Mouse (Mus musculus) lung, postnatal 25 days (tissue): ENCODE data around the gene Phgdh.

Experiments
- DNase-seq: peaks from one replicate; pipeline ENCODE4 v3.0.0; 2022; ENCODE audit warnings: low spot score

Phgdh gene

DNA sequence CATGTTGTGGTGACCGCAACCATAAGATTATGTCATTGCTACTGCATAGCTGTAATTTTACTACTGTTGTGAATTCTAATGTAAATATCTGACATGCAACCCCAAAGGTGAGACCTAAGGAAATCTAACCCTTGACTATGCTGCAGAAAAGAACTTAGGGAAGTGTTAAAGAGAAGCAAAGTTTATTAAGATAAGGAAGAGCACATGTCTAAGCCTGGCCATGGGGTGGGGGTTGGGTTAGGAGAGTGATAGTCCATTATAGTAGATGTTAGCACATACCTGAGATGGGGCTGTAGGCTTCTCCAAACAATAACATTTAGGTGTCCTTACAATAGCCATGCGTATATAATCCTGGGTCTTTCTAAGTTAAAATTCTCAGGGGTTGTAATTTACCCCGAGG is 3.4 kb upstream of the Phgdh start:
- no peak for DNase-seq

DNA sequence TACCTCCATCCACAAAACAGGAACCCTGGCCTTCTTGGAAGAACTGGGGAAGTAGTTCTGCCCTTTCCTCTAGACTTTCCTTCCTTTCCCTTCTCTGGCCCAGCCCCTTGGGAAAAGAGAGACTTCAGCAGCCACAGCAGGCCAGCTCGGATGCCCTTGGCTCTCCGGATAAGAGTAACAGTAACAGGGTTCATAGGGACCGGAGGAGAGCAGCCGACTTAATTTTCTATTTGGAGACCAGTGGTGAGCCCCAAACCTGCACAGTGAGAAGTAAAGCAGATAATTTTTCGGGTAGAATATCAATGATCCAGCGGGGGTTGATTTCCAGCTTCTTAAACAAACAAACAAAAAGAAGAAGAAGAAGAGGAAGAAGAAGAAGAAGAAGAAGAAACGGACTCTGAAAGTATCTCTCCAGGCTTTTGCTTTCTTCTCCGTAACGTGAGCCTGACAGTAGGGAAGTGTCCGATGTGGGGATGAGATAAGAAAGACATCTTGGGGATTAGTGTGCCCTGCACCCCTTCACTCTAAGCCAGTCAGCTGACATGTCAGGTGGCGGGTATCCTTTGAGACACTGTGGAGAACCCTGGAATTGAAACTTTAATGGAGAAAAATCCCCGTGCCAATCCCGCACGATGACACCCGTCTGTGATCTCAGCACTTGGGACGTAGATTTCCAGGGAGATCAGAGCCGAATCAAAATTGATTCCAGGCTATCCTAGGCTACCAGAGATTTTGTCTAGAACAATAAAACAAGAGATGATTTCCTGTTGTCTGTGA is 1.2 kb upstream of the Phgdh start:
- DNase-seq, result no peak

DNA sequence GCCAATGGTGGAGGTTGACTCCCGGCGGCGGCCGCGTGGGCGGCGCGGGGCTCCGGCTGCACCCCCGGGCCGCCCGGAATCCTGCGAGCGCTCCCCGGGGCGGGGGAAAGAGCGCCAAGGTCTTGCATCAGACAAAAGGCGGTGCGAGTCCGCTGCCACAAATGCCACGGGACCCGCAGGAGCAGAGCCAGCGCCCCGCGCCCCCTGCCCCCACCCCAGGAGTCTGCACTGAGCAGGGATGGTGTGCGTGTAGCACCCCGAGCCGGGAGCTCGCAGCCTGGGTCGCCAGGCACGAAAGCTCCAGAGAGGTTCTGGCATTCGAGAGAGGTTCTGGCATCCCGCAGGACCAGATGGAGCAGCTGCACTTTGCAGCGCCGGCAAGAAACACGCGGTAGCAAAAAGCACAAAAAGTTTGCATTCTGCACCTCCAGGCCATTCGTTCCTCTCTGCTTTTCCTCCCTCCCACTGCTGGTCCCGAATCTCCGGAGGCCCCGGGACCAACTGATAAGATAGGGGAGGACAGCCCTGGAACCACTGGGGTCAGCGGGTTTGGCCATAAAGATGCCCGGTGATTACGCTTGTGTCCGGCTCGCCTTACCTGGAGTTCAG is 589 bp downstream of the Phgdh start:
- DNase-seq, result peak; percentile 30

DNA sequence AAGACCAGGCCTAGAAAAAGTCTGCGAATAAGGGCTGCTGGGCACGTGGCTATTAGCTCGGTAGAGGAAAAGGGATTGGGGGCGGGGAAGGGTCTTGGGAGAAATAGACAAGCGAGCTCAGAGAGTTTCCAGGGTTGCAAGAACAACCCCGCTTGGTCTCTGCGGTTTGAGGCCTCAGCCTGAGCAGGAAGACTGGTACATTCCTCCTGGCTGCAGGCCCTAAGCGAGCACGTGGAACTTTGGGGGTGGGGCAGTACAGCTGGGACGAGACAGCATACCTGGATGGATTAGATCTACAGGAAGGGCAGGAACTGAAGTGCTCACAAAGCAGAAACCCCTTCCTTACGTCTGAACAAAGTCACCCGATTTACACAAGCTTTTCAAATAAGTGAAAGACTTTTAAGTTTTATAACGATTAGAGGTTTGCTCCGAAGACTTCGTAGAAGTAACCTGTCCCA is 1.2 kb downstream of the Phgdh start:
- DNase-seq, result peak; percentile 54

DNA sequence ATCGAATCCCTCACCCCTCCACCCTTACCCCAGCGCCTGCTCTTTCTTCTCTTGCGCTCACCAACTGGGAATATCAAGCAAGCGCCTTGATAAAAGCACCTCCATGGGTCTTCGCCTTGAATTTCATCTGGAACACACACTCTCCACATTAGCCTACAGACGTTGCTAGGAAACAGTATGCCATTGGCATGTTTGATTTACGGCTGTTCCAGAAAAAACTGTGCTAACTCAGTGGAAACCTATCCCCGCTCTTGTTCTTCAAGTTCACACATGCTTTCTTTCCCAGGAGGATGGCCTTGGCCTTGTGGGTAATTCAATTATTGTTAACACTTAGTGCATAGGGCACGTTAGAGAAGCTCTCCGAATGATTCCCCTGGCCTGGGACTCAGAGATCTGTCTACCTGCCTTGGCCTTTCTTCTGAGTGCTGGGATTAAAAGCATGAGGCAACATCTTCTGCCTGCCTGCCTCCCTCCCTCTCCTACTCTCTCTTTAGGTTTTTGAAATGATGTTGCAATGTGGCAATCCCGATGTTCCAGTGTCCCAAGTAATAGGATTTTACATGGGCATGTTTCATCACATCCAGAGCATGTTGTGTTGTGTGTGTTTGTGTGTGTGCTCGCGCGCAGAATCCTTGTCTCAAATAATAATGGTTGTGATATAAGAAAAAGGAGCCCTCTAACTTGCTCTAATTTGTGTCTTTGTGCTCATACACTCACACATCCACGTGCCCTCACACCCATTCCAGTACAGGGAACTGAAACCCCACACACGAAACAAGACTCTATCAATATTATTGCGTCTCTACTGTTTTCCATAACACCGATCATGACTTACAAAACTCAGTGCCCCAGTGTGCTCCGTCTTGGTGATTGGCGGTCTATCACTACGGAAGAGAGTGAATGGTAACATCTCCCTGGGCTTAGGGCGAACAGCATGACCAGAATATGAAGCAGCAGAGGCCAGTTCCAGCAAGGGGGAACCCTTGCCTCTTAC is 2.8 kb downstream of the Phgdh start:
- DNase-seq, result no peak

DNA sequence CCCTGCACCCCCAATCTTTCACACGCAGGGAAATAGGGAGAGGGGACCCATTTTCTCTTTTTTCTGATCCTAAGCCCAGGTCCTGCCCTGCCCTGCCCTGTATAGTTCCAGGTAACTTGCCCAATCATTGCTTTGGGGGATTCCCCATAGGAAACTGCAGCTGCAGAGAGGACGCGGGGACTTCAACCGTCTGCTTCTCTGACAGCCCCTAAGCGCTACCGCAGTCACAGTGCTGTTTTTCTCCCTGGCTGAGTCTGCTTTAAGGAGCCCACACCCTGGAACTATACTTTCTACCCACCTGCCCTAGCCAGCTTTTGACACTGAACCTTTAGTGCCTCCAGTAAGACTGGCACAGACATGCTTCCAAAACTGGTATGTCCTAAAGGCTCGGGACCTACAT is 3.9 kb downstream of the Phgdh start:
- DNase-seq, result no peak

DNA sequence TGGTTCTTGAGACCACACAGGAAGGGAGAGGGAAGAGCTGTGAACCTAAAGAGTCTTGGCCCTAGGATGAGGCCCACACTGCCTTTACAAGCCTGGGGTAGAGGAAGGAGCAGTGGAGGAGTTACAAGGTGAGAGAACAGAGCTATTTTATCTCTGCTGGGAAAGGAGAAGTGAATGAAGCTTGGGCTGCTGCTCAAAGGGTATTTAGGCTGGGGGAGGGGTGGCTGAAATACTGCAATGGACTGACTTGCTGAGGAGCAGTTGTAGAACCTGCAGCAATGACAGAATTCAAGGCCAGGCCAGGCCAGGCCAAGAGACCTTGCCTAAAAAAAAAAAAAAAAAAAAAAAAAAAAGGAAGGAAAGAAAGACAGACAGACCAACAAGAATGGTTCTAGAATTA is 4.5 kb downstream of the Phgdh start:
- DNase-seq, result no peak

DNA sequence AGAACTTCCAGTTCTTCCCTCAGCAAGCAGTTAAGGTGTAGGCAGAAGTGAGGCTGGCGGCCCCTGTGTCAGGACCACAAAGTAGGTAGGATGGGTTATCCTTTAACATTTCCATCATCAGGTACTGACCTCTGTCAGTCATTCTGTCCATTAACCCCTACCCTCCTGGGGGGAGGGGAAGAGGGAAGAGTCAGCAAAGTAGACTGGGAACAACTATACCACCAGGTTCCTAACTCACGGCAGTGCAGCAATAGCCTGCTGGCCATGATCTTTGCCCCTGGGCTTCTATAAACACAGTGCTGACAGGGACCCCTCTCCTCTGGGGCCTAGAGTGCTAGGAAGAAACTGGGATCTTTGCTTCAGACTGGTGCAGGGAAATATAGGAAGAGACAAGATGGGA is 5.8 kb downstream of the Phgdh start:
- DNase-seq, result no peak

DNA sequence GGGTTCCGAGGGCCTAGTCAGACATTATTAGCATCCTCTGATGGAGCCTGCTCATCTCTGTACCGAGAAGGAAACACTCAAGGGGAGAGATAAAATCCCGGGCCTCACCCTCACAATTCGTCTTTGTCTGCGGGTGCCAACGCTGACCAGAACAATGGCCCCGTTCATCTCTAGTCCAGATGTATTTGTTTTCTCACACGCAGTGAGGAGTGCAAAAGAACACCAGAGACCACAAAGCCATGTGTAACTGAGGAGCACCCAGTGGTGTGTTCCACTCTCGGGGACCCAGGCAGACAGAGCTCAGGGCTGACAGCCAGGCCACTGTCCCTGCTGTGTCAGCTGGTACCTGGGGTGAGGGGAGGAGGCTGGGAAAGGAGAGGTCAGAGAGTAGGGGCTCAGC is 15.6 kb downstream of the Phgdh start:
- no peak for DNase-seq

DNA sequence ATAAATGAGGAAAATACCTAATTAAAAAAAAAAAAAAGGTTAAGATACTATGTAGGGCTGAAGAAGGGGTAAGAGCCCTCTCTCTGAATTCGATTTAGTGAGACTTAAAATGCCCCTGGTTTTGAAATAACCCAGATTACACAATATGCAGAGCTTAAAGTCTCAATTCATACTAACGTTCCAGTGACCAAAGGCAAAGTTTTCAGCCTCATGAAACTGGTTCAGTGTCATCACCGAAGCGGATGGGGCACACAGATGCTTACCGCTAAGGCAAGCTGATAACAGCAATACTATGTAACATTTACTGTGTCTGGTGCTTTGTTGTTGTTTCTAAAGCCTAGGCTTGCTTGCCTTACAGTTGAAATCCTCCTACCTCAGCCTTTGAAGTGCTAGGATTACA is 17.6 kb downstream of the Phgdh start:
- DNase-seq, result no peak

DNA sequence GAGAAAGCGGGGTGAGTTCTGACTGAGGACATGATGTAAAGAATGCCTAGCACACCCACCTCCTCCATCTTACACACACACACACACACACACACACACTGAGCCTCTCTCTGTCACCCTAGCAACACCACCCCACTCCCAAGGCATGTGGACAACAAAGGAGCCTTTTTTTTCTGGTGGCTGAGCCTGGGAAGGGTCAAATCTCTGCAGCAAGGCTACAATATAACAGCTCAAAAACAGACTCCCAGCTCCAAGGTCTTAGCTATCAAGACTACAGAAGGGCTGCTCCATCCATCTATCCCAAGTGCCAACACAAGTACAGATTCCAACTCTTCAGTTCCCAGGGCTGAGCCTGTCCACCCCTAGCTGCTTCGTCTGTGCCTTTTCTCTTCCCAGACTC is 20.6 kb downstream of the Phgdh start:
- DNase-seq, result no peak

DNA sequence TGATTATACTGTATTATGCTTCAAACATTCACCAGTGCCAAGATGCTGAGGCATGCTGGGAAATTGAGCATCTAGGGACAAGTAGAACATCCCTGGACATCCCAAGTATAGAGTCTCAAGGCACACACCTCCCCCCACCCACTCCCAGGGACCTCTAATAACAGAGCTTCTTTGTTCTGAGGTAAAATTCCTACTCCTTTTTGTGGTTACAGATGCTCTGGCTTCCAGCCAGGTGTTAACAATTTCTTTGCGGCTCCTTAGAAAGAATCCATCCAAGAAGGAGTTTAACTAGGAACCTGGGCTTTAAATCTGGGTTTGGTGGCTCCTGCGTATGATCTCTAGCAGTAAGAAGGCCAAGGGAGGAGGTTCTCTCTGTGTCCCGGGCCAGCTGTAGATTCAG is 22.6 kb downstream of the Phgdh start:
- no peak for DNase-seq

DNA sequence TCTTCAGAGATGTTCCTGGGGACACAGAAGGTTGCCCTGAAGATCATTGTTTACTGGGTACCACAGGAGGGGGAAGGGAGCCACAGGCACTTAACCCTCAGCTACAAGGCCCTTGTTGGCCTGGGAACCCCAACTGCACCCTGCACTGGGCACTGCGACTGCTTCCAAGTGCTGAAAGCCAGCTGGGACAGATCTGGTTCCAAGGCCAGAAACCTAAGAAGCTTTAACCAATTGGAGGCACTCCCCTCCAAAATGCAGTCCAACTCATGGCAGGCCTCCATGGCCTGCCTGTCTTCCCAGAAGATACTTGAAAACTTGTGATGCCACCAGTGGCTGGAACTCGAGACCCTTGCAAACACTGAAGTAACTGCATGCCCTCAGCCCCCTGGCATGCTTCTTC is 24.6 kb downstream of the Phgdh start:
- DNase-seq, result no peak

DNA sequence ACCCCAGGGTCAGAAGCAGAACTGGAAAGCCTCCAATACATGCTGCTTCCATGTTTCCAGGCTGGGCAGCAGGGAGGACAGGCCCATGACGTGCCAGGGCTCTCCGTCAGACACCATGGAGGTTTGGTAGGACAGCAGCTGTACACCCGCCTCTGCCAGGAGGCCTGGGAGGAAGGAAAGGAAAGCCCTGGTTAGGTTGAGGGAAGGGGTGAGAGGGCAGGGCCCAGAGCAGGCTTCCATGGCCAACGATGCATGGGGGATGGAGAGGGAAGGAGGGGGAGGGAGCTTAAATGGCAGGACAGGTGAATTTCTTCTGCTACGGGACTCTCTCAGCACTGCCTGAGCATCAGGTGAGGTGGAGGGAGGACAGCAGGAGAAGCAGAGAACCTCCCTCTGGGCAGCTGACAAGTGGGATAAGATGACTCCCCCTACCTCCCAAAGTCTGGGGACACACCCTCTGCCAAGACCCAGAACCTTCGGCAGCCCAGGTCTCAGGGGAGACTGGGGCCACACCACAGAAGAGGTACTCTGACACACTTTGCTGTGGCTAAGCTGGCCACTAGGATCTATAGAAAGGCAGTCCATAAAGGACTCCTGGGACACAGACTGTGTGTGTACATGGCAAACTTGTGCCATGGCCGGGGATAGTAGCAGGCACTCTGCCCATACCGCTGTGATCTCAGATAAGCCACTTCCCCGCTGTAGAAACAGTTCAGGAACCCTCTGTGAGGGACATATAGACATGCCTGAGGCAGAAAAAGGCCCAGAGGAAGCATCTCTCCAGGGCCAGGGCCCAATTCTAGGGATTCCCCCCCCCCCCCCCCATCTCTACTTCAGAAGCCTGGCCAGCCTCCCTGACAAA is 26.3 kb downstream of the Phgdh start:
- DNase-seq, result no peak

DNA sequence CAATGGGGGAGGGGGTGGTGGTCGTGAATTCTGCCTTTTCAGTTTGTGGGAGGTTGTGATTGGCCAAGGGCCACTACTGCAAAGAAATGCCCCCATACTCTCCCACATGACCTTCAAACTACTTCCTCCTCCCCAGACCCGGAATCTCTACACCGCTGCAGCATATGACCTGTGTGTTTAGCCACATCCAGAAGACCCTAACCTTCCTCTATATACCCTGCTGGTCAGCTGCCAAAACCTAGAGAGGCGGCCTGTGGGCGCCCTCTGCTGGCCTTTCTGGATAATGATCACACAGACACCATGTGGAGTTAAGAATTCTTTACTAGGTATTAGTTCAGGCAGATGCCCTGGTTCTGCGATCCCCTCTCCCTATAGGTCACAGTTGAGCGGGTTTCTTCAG is 26.9 kb downstream of the Phgdh start:
- DNase-seq, result peak; percentile 48

DNA sequence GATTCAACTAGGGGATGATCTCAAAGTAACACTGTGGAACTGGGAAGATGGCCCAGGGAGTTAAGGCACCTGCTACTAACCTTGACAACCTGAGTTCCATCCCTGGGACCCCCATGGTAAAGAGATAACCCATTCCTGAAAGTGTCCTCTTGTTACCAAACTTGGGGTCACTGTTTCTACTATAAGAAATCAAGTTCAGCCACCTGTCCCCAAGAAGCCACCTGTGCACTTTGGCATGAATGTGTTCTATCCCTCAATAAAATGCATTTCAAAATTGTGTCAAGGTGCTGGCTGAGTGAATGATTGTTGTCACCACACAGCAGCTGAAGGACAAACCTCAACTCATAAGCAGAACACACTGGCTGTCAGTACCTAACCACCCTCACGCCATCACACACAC is 29.3 kb downstream of the Phgdh start:
- no peak for DNase-seq

DNA sequence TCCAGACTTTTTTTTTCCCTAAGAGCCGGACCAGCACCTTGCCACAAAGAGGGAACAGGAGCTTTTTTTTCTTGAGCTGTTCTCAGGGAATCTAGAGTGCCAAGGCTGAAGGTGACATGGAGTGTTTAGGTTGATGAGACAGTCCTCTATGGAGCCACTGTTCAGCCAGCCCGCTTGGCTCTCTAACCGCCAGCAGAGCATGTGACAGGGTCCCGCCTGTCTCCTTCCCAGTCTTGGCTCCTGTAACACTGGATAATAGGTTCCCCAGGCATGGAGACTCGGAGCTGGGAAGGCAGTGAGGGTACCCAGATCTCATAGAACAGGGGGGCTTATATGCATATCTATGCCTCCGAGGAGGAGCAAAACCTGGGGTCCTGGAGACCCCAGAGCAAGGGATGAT is 31.2 kb downstream of the Phgdh start:
- no peak for DNase-seq

DNA sequence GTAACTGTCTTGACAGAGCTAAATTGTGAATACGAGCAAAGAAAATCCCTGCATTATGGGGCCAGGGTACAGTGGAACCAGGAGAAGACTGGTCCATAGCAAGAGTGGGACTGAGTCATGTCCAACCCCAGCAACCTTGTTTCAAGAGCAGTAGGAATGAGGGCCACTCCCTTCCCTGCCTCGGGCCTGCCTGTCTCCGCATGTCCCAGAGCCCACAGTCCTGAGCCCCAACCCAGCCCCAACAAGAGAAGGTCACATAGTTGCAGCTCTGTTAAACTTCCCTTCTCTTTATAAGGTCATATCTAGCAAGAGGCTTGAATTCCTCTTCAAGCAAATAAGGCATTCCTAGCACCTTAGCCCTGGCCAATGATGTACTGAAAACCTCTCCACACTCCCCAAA is 38.0 kb downstream of the Phgdh start:
- no peak for DNase-seq

DNA sequence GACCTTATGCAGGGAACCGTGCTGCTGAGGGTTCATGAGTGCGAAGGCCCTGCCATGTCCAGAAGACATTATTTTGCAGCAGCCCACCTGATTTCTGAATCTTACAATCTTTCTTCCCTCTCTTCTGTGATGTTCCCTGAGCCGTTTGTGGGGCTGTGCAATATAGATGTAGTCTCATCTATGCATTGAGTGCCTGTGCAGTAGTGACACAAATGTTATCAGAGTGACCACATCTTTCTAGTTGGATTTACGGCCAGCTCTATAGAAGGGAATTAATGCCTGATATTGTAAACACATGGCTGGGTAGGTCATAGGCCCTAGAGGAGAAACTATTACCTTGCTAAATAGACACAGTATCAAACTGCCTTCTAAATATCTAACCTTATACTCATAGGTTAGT is 39.5 kb downstream of the Phgdh start:
- no peak for DNase-seq

DNA sequence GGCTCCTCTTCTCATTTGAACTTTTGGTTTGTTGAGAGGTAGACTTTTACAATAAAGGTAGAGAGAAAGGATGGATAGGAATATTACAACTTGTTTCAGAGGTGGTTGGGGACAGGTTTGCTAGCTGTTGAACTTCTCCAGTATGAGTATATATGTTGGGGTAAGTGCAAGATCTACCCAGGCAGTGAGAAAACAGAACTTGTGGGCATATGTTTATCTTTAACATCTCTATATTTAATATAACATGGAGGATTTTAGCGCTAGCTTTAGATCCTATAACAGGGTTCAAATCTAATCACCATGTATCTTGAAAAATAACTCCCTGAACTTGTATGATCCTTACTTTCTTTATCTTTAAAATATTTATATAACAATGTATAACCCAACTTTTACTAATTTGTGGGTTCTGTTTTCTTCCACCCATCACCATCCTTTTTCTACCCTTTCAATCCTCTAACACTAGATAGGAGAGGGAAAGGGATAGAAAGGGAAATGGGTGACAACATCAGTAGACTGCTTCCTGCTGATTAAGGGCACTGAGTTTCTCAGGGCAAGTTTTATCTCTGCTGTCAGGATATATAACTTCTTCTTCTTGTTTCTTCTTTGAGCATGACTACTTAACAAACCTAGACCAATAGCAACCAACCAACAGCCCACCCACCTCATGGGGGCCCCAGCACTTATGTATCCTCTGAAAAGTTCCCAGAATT is 40.2 kb downstream of the Phgdh start:
- DNase-seq, result no peak

DNA sequence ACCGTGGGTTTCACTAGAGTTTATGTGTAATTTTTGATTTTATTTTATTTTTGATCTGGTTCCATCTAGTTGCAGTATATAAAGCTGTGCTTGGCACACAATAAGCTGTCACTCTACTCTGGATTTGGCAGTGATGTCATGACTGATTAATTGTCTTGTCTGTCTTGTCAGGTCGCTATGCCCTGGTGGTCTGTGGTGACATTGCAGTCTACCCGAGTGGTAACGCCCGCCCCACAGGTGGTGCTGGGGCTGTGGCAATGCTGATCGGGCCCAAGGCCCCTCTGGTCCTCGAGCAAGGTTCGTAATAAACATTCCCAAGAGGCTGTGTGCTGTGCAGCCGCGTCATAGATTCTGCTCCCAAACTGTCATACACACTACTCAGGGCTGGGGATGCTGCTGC is 43.8 kb downstream of the Phgdh start:
- DNase-seq, result no peak
